Mouse (Mus musculus): ENCODE measurements at regions not wholly inside any gene's neighbourhood (a gene's known extent, or its start where the extent isn't known, plus 50 kb on each side); places are given as distances from the start of the nearest gene placed in this dataset.

DNA sequence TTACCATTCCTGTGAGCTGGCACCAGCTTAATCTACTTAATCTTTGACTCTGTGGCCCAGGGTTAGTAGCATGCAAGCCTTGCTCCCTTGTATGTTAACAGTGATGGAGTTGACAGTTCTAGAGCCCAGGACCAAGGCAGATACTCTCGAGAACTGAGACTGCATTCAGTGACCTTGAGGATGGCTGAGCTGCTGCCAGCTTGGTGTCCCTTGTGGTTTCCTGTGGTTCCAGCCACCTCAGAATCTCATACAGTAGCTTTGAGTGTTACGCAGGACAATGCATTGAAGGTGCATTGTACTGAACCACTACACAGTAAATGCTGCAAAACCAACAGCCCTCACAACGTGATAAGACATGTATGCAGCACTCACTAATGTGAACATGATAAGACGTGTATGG lies 90.6 kb downstream of the Zfp706 start:
- no peak for DNase-seq

DNA sequence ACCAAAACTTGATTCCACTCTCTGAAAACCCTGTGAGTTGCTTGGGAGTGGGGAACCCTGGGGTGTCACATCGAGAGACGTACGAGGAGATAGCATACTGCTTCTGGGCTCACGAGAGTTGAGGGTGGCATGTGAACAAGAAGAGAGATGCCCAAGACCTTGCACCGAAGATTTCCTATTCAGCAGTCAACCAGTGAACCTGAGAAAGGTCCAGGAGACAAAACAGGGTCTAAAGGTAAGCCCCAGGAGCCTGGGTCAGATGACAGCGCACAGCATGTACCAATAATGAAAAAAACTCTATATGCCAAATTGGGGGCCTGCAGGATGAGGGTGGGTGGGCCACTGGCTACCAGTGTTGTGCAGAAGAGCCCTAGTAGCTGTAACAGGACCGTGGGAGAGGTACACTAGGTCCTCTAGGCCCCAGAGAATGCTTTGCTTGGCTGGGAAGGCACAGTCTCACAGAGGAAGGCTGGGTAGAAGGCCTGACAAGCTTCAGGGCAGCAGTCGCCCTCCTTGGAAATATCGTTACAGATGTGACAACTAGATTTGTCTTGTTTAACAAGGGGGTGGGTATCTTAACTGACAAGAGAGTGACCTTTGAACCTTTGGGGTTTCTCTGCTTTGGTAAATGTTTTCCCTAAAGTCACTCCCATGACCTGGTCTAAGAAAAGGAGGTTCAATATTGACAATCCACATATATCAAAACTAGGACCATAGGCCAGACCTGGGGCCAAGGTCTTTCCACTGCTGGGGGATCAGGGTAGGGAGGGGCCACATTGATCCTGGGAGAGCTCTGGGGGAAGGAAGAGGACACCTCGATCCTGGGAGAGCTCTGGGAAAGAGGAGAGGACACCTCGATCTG lies 93.1 kb downstream of the Zfp706 start:
- no peak for DNase-seq

DNA sequence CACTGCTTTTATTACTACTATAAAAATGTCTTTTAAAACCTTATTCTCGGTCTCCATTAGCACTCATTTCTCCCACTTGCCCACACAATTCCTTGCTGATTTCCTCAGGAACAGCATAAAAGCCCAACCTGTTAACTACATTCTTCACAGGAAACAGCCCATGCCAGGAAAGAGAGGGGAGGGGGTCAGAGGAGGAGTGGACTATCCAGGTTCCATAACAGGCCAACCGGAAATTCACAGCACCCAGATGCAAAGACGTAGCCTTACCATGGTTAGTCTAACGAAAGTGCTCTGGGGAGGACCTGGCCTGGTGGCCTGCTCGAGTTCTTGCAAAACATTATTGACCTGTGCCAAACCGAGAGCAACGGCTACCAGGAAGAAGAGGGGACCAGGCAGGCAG lies 94.3 kb downstream of the Zfp706 start:
- DNase-seq, result no peak

DNA sequence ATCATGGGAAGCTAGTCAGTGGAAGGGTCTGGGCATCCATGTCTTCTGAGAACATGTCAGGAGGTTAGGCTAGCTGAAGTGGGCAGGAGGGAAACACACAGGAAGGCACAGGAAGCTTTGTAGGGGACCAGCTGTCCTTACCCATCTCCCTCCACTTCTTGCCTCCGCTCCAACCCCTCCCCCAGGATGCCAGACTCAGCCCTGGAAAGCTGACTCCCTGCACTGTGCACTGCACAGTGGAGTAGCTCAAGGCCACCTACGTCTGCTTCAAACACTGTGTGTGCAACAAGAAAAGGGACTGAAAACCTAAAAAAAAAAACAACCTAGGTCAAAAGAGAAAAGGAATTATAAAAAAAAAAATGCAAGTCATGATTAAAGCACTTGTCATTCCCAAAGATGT lies 97.3 kb downstream of the Zfp706 start:
- DNase-seq, result no peak

DNA sequence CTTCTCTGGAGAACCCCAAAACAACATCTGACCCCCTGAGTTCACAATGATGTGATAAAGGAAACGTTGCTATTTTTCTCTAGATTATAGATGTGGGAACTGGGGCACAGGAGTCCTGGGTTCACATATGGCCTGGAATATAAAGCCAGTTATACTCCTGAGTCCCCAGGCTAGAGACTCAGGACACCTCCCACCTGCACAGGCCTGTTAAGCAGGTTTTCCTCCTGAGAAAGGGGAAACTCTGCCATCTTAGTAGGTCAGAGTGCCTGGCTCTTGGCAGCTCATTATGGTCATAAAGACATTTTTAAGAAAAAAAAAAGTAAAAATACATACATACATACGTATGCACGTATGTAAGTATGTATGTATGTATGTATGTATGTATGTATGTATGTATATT lies 98.1 kb downstream of the Zfp706 start:
- DNase-seq, result no peak

DNA sequence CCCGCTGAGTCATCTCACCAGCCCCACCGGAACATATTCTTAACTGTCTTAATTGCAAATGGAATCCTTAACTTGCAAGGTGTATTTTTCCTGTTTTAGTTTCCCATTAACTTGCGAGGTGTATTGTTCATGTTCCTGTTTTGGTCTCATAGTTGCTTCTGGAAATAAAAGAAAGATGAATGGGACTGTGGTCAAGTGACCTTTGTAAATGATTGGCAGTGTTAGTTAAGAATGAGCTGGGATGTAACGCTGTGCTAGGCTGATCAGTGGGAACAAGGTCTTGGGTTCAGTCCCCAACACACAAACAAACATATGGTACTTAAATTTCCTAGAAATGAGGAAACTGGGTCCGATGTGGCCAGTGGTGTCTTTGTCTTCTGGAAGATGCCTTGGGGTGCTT lies 100.8 kb downstream of the Zfp706 start:
- no peak for DNase-seq

DNA sequence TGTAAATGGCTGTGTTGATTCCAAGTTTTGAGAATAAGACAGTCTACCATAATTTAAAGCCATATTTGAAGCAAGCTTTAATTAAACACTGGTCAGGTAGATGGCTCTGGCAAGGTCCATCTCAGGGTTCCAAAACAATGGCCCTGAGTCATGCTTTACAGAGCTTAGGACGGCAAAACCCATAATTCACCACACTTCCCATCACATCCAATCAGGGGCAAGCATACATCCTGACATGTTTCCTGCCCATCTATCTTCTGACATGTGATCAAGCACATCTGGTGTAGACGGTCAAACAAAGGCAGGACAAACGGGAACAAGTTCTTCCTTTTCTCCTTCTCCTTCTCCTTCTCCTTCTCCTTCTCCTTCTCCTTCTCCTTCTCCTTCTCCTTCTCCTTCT lies 101.5 kb downstream of the Zfp706 start:
- DNase-seq, result no peak

DNA sequence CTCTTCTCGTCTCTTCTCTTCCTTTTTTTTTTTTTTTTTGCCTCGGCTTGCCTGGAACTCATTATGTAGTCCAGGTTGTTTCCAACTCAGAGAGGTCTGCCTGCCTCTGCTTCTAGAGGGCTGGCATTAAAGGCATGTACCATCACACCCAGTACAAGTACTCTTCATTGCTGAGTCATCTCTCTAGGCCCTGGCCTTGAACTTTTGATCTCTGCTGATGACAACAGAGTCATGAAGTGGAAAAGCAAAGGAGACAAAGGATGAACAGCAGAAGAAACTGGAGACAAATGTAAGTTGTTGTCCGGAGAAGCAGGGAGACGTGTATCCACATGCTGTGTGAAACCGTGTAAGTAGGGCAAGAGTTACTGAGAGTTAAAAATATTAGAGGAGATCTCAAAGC lies 103.7 kb downstream of the Zfp706 start:
- DNase-seq, result no peak

DNA sequence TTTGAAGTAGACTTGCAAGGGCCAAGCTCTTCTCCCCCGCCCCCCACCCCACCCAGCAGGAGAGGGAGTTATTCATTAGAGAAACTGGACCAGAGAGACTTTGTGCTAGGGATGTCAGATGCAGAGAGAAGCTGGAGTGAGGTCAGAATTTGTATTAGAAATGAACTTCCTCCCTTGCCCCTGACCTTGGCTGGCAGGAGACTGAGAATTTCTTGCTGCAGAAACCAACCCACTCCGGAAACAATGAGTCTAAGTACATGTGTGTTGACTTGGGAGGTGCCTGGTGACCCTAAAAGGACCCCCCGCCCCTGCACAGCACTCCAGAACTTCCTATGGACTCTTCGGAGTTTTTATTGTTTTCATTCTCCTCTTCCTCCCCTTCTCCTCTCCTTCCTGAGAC lies 104.3 kb downstream of the Zfp706 start:
- DNase-seq, result no peak

DNA sequence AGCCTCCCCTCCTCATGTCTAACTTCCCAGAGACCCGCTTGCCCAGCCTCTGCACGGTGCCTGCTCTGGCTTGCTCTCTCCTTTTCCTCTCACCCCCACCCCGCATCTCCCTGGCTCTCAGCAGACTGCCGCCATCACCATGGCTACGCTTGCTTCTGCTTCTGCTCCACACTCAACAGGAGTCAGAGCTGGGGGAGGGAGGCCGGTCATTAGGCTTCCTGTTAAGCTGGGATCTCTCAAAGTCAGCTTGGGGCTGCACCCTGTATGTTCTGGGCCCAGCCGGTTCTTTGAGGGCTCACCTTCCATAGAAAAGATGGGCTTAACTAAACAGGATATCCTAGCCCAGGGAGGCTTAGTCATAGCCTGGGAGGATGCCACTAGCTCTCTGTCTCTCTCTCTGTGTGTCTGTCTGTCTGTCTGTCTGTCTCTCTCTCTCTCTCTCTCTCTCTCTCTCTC lies 105.7 kb downstream of the Zfp706 start:
- DNase-seq, result peak; percentile 39

DNA sequence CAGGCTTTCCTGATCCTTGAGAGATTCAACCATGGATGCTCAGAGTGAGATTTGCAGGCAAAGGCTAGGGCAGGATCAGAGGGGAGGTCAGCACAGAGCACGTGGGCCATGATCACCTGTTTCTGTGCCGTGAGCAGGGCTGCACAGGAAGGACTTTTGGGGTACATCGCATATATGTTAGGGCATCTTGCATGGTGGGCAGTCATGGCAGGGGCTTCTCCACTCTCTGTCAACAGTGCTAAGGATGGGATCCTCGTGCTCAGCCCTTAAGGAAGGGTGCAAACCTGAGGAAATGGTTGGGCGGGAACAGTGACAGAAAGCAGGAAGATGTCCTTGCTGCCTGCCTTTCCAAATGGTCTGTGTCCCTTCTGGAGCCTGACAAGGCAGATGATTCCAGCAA lies 106.2 kb downstream of the Zfp706 start:
- no peak for DNase-seq

DNA sequence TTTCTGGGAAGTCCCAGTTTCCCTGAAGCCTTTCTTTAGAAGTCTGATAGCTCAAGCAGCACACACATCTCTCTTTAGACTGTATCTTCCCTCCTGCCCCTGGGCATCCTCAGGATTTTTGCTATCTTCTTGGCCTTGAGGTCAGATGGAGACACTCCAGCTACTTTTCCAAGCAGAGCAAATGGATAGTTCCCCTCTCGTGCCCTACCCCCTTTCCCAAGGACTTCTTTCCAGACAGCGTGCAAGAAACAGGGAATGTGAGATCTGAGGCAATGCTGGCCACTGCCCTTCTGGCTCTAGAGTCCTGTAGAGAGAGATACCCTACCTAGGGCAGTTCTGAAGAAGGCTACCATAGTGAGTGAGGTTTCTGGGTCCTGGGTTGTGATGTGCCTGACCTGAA lies 106.6 kb downstream of the Zfp706 start:
- DNase-seq, result no peak

DNA sequence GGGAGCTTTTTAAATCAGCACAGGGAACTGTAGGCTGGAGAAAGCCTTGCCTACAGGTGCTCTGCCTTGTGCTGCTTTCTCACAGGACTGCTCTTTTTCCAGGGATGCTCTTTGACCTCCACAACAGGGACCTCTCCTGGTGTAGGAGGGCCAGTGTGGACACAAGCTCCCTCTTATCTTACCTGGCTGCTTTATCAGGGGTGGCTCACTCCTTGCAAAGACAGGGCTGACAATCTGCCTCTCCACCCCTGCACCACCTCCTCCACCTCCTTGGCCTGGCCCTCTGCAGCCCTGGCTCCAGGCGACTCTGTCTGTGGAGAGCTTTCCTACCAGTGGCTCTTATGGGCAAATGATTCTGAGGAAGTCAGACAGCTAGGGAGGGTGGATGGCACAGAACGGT lies 107.7 kb downstream of the Zfp706 start:
- DNase-seq, result no peak

DNA sequence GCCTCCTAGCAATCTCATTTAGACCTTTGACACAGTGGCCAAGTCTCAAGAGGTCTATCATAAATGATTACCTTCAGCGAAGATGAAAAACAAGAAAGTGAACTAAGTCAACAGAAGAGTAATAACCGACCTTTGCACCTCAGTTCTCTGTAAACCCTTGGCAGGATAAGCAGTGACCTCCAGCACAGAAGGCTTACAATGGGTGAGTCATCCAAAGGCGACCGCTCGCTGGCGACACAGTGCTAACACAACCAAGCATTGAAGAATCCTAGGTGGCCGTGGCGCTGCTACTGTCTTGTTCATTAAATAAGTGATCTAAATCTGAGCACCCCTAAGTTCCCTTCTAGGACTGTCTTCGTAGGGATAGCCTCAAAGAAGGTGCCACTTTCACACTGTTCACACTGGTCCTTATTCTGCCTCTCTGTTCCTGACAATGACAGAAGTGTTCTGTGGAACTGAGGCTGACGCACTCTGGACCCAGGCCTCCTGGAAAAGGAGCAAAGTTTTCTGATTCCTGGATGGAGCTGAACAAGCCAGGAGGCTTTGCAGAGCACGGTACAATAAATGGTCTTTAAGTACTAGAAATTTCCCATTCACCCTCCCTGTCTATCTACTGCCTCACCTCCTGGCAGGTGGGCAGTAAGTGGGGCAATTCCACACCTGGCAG lies 108.6 kb downstream of the Zfp706 start:
- no peak for DNase-seq

DNA sequence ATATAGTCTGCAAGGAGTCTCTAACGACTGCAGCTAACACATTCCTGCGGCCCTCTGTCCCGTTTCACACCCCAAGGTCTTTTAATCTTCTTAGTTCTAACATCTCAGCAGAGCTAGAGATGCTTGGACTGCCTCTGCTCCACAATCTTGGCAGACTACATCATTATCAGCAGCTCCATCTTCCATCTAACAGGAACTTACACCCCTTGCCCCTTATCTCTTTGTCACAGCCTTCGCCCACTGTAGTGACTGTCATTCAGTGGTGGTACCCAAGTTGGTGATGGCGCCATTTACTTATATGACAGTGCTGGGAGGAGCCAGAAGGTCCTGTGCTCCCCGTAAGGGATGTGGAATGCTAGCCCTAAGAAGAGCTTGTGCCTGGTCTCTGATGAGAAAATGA lies 109.2 kb downstream of the Zfp706 start:
- no peak for DNase-seq

DNA sequence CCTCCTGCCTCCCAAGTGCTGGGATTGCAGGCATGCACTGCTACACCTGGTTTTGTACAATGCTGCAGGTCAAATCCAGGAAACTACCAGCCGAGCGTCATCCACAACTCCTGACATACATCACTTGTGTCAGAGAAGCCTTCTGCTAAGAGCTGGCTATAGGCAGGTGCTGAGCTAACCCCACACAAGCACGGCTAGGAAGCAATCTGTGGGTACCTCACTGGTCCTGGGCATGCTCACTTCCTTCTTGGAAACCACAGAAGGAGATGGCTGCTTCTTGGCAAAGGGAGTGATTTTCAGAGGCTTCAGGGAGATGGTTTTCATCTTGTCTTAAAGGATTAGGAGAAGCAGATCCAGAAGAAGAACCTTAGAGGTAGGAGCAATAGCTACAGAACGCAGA lies 111.3 kb downstream of the Zfp706 start:
- DNase-seq, result no peak

DNA sequence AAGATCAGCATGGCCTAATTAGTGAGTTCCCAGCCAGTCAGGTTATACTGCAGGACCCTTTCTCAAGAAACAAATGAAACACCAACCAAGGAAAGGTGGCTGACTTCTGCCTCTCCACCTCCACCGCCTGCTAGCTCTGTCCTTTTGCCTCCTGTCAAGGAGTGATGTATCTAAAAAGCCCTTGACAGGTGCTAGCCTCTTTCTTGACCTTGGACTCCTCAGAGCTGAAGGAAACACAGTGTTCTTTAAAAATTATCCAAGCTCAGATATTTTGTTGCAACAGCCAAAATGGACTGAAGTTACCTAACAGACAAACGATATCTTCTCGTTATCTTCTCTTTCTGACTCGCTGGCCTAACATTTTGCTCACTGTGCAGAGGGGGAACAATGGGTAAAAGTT lies 112.5 kb downstream of the Zfp706 start:
- no peak for DNase-seq

DNA sequence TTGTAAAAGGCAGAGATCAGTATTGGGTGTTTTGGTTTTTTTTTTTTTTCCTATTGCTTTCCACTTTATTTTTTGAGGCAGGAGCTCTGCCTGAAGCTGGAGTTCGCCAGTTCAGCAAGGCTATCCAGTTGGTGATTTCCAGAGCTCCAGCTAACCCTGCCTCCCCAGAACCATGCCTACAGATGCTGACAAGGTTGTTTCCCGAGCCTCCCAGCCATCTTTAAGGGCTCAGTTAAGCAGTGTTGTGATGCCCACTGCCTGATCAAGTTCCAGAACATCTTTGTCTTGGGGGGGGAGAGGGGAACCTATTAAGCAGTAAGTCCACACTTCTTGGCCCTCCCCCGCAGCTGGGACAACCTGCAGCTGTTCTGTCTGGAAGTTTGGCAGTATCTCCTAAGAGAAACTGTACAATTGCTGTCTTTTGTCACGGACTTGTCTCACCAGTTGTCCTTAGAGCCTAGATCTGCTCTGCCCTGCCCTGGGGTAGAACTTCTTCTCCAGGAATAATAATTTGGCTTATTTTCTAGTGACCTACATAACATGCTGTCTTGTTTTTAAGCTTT lies 114.1 kb downstream of the Zfp706 start:
- DNase-seq, result no peak

DNA sequence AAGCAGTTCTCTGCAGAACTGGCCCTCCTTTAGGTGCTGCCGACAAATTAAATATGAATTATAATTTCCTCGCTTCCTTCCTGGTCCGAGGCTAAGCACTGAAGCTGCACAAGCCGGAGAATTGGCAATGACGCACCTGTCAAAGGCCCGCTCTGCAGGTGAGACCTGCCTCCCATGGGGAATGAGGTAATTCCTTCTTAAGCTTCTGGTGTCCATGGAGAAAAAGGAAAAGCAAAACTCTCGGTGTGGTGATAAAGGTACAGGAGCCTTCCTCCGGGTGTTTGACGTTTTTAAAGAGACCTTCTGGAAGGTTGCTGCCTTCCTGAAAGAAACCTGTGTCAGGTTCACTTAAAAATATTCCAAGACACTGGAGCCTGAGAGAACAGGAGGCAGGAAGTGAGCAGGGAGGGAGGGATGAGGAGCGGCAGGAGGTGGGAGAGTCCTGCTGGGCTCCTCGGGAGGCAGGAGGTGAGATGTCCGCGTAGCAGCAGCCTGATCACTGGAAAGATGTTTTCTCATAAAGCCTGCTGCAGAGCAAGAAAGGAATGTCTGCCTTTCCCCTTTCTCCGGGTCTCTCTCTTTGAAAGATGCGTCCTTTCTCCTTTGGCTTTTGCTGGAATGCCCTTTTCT lies 114.9 kb downstream of the Zfp706 start:
- no peak for DNase-seq

DNA sequence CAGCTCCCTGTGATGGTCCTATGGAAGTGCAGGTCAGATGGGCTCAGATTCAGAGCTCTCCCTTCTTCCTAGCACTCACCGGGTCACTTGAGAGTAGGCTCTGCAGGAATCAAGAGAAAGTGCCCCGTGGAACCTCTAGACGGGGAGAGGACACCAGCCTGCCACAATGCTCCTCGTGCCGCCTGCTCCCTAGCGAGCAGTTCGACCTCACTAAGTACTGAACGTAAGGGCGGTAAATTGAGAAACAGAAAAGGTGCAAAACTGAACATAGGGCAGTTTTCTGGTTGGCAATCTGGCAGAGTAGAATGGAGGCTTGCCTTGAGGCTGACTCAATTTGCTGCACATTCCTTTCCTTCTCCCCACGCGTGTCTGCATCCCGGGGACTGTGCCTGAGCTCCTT lies 115.7 kb downstream of the Zfp706 start:
- no peak for DNase-seq

DNA sequence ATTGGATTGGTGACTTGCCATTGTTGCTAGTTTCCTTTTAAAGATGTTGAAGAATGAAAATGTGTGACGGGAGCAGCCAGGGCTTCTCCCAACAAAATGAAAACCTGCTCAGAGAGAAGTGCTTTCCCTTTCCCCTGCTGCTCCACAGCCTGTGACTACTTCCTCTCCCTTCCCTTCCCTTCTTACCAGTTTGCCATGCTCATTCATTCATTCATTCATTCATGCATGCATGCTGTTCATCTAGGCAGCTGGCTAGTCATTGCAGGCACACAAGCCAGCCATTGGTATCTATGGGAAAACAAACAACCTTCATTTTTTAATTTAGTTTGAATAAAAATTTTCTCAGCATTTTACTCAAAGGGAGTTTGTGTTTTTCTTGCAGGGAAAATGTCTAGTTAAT lies 116.3 kb downstream of the Zfp706 start:
- DNase-seq, result no peak

DNA sequence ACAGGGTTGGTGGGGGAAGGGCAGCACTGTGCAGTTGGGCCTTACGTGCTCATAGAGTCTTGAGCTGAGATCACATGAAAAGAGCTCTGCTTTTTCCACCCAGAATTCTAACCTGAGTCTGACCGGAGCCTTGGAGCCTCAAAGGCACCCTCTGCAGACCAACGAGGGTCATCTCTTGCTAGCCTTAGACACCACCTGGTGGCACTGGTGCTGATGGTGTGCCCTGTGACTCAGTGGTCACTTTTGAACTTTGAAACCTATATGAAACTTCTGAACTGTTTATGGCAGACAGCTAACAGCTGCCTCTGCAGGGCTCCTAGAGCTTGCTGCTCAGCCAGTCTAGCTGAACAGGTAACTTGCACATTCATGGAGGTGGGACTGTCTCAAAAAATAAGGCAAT lies 118.5 kb downstream of the Zfp706 start:
- no peak for DNase-seq

DNA sequence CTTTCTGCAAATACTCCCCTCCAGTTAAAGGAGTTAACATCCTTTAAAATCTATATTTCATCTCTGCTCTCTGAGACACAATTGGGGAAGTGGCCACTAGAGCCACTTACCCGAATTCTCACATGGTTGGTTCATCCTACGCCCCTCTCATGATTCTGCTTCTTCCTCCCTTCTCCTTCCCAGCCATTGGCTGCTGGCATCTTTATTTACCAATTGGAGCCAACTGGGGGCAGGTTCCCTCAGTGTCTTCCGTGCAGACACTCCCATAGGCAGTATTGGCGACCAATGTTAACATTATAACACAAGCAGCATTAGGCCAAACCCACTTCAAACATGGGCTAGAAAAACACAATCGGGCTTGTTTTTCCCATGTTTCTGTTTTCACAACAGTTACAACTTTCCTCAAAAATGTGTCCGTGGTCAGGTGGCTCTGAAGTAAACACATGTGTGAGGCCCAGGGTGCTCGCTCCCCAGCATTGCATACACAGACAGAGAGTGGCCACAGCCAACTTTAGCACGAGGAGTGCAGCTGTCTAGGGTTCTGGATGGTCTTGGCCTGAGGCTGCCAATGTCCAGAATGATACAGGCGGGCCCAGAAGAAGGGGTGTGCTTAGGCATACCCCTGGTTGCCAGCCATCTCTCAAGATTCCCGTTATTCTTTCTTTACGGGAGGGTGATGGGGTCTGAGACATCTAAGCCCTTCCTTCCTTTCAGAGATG lies 119.1 kb downstream of the Zfp706 start:
- DNase-seq, result no peak

Data from lung, postnatal 14 days (tissue).